Mouse (Mus musculus): Measurements from ENCODE around the gene Wfdc8.
"Not testable (repeated sequence)": the region's sequence is repeated elsewhere in the genome, so short reads cannot be mapped to it uniquely, and the experiment has no call there.

The Wfdc8 gene

GRCm38 (mm10) chr2:164613471-164613870 lies at the start of gene Wfdc8, which contains the start of gene Wfdc6b:
TSS of gene Wfdc8 (minus strand) at chr2:164613626.
TSS of gene Wfdc6b (plus strand) at chr2:164613522.
- DNase-seq (ENCODE audit: low spot score in 2 of 2) = peak in 1 of 2 experiments; percentile 13

DNA sequence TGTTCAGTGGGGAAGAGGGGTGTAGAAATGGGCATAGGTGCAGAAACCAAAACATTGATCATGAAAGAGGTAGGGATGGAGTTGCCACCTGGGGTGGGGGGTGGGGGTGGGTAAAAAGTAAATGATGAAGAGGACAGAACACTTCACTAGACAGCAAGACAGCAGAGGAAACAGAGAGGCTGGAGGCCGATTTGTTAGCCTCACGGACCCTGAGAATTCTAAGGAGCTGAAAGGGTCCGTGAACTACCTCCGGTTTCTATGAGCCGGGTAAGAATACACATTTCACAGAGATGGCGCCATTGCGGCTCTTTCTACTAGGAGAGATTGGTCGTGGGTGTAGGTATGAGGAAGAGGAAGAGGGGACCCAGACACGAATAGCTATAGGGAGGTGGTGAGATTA lies 43.1 kb upstream of the Wfdc8 start, which contains the start of gene Wfdc9:
Wfdc9 (minus strand) TSS at position 101 of the 400 bp plus-strand sequence.
- DNase-seq (ENCODE audit: low spot score in 2 of 2) = no peak

- peak in 1 of 2 experiments; percentile 15 for DNase-seq (ENCODE audit: low spot score in 2 of 2)
Measured at GRCm38 (mm10) chr2:164655858-164656257, 42.4 kb upstream of the Wfdc8 start, which contains the start of gene Wfdc10. TSS of gene Wfdc10 (plus strand) at chr2:164656046.

DNA sequence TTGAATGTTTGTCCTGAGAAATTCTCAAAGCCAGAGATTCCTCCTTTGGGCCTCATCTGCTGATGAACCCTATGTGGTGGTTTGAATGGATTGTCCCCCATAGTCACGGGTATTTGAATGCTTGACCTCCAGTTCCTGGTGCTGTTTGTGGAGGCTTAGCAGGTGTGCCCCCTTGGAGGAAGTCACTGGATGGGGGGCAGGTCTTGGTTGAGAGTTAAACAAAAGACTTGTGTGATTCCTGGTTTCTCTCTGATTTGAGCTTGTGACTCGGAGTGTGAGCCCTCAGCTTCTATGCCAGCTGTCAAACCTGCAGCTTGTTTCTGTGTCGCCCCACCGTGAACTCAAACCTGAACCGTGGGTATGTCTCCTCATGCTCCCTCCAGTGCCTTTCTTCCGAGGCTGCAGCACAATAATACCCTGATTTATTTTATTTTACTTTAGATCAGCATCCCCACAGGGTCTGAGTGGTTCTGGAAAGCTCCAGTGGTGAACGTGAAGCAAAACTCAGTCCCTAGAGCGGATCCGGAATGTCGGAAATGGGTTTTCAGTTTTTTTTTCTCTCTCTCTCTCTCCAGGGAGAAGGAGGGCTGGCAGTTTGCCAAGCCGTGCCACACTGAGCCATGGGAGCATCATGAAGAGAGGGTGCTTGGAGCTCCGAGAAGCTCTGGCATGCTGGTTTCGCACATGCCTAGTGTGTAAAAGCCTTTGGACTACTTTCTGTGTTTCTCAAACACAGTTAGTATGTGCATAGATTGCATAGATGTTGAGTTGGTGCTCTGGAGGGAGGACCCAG lies 28.7 kb upstream of the Wfdc8 start:
- DNase-seq (ENCODE audit: low spot score in 2 of 2) = peak in 1 of 2 experiments; percentile 18

GRCm38 (mm10) chr2:164641129-164641528 lies 27.7 kb upstream of the Wfdc8 start:
- DNase-seq (ENCODE audit: low spot score in 2 of 2) = no peak

GRCm38 (mm10) chr2:164638696-164639095 lies 25.3 kb upstream of the Wfdc8 start, which contains the start of gene Wfdc16:
TSS of gene Wfdc16 (minus strand) at chr2:164638796.
- no peak for DNase-seq (ENCODE audit: low spot score in 2 of 2)

DNA sequence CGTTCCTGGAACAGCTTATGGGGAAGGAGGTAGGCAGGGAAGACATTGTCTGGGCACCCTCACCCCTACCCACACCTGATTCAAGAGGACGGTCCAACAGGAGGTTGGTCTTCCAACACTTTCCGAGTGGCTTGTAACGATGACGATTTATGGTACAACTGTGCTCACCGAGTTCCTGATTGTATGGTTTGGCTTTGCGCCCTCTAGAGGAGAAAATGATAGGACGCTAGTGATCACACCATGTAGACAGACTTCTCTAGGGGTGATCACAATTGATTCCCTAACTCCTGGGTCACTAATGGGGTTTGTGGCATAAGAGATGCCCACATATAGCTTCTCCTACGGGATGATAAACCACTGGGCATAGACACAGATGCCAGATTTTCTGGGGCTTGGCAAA lies 21.8 kb upstream of the Wfdc8 start:
- DNase-seq (ENCODE audit: low spot score in 2 of 2) = no peak

DNA sequence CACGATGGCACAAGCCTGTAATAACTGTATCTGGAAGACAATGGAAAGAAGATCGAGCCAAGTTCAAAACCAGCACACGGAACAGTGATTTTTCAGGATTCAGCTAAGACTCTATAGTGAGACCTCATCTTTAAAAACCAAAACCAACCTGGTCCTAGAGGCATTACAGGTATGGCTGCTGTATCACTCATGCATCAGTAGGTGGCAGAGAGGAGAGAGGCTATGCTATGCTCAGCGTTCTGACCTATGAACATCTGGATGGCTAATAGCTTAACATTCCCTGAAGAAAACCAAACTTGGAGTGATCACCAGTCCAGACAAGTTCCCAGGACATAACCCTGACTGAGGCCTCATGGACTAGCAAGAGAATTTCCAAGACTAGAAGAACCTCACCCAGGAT lies 8.3 kb upstream of the Wfdc8 start:
- DNase-seq (ENCODE audit: low spot score in 2 of 2) = no peak

- no peak for DNase-seq (ENCODE audit: low spot score in 2 of 2)
Measured at GRCm38 (mm10) chr2:164619050-164619449, 5.6 kb upstream of the Wfdc8 start.

GRCm38 (mm10) chr2:164615386-164615785 lies 2.0 kb upstream of the Wfdc8 start:
- DNase-seq (ENCODE audit: low spot score in 2 of 2) = no peak

DNA sequence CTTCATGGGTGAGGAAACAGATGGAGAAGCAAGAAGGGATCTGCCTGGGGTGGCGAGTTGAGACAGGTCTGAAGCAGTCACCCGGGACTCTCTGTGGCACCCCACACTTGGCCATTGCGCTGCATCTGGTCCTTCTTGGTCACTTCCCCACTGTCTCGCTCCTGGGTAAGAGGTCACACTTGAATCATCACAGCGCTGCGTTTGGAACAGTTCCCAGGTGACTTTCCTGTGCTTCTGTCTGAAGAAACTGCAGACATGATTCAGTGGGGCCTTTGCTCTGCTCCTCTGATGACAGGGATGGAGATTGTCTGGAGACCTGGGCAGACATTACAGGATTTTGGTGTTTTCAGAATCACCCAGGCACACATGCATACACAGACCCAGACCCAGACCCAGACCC lies 4.6 kb downstream of the Wfdc8 start:
- DNase-seq (ENCODE audit: low spot score in 2 of 2) = no peak

- DNase-seq (ENCODE audit: low spot score in 2 of 2) = no peak
Measured at GRCm38 (mm10) chr2:164604411-164604810, 9.0 kb downstream of the Wfdc8 start.

GRCm38 (mm10) chr2:164603482-164603881 lies 9.9 kb downstream of the Wfdc8 start:
- no peak for DNase-seq (ENCODE audit: low spot score in 2 of 2)

- no peak for DNase-seq (ENCODE audit: low spot score in 2 of 2)
Measured at GRCm38 (mm10) chr2:164600179-164600578, 13.2 kb downstream of the Wfdc8 start.

DNA sequence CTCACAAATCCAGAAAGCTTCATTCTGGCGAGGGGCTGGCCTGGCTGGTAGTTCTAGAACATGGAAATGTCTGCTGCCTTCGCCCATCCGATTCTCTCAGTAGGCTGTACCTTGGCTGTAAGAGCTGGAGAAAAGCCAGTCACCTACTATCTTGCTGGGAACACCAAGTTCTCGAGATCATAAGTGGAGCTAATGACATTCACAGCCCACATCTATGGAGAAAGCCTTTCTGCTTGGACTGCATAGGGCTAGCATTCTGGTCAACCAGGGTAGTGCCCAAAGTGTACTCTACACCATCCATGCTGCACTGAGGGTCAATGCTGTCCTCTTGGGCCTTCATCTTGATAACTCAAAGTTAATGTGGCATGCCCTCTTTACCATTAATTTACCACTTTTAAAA lies 19.9 kb downstream of the Wfdc8 start, which contains the start of gene Eppin:
Eppin (minus strand) TSS at position 101 of the 400 bp plus-strand sequence.
- DNase-seq (ENCODE audit: low spot score in 2 of 2) = no peak

- peak in 1 of 2 experiments; percentile 10 for DNase-seq (ENCODE audit: low spot score in 2 of 2)
Measured at GRCm38 (mm10) chr2:164592014-164592413, 21.4 kb downstream of the Wfdc8 start.

GRCm38 (mm10) chr2:164585025-164585725 lies 28.3 kb downstream of the Wfdc8 start, which contains the start of gene Wfdc6a:
TSS of gene Wfdc6a (minus strand) at chr2:164585447.
- DNase-seq (ENCODE audit: low spot score in 2 of 2) = not testable (repeated sequence)

GRCm38 (mm10) chr2:164573359-164573758 lies 40.1 kb downstream of the Wfdc8 start, which contains the start of gene Spint3:
TSS of gene Spint3 (minus strand) at chr2:164573459.
- not testable (repeated sequence) for DNase-seq (ENCODE audit: low spot score in 2 of 2)

GRCm38 (mm10) chr2:164567460-164567859 lies 46.0 kb downstream of the Wfdc8 start:
- no peak for DNase-seq (ENCODE audit: low spot score in 2 of 2)

DNA sequence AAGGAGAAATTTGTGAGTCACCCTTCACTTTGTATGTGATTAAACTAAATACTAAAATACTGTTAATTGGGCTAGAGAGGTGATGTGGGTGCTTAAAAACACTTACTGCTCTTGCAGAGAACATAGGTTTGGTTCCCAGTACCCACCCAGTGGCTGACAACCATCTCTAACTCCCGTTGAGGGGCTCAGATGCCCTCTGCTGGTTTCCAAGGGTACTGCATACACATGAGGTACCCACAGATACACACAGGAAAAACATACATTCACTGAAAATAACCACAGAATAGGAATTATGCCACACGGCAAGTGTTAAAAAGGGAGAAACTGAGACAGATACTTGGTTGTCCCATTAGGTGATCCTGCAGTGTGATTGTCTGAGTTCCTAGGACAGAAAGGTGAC lies 46.4 kb downstream of the Wfdc8 start:
- DNase-seq (ENCODE audit: low spot score in 2 of 2) = no peak

GRCm38 (mm10) chr2:164564346-164564745 lies 49.1 kb downstream of the Wfdc8 start:
- DNase-seq (ENCODE audit: low spot score in 2 of 2) = no peak

- peak in 1 of 2 experiments; percentile 26 for DNase-seq (ENCODE audit: low spot score in 2 of 2)
Measured at GRCm38 (mm10) chr2:164563339-164564038, 49.9 kb downstream of the Wfdc8 start.

Measured in frontal cortex, postnatal 10 days (tissue).